Mouse (Mus musculus) forelimb bud, embryonic 11.5 days (tissue): ENCODE data around the gene Ccnk.

Experiments
- DNase-seq: peaks from one replicate; pipeline ENCODE4 v3.0.0-alpha.2; 2012; ENCODE audit warnings: low read depth, low spot score

Ccnk gene

GRCm38 (mm10) chr12:108245579-108245978 lies 66.2 kb downstream of the Ccnk start:
- no peak for DNase-seq

- DNase-seq = no peak
Observed at GRCm38 (mm10) chr12:108246759-108247500, 67.6 kb downstream of the Ccnk start.

GRCm38 (mm10) chr12:108249019-108249418 lies 69.6 kb downstream of the Ccnk start:
- no peak for DNase-seq

GRCm38 (mm10) chr12:108249522-108249921 lies 70.1 kb downstream of the Ccnk start:
- no peak for DNase-seq

GRCm38 (mm10) chr12:108251034-108251792 lies 71.8 kb downstream of the Ccnk start:
- no peak for DNase-seq

GRCm38 (mm10) chr12:108251825-108252542 lies 72.6 kb downstream of the Ccnk start:
- no peak for DNase-seq
